ENCODE assay signal across 9 mouse cellular contexts in genomic region chrX:60893720-60894543, GRCm38 (mm10). TPM values are rescaled to one million over a fixed set of nuclear protein-coding genes. Genes with fewer than 3 reads are reported as not detected.
DNase-seq lines count a peak whose midpoint lies in the region; ATAC-seq and TF ChIP-seq lines count a peak whose summit lies in the region.
"Had no signal": no experiment of that assay in that cellular context is flagged by ENCODE, and none has a peak within 500 bp of the region (broad histone marks: within the 10 kb centered on the region; RNA-seq: fewer than 3 reads in every experiment).

No protein-coding gene starts in this region.

- H3K27me3 ChIP-seq in embryonic facial prominence, embryonic 12.5 days, result peaks cover 58% of the 10 kb centered on the region
- peaks cover 64% of the 10 kb centered on the region for H3K27me3 ChIP-seq in intestine, embryonic 16.5 days (replicated peaks; ENCODE audit: control insufficient read depth, insufficient read depth, low read length)

- H3K4me1 ChIP-seq in embryonic facial prominence, embryonic 12.5 days, result no peaks in the 10 kb centered on the region
- H3K4me1 ChIP-seq in intestine, embryonic 16.5 days (ENCODE audit: control insufficient read depth, insufficient read depth, low read length), result no peaks in the 10 kb centered on the region; the same call in 1 of the 2 replicates

- no peak for ATAC-seq in embryonic facial prominence, embryonic 12.5 days (ENCODE audit: insufficient number of reproducible peaks, insufficient read depth, low FRiP score, low TSS enrichment)
- ATAC-seq in intestine, embryonic 16.5 days, result no peak
- ATAC-seq: Patski had no signal

- H3K4me3 ChIP-seq in layer of hippocampus, adult 2 months, result peak overlapping the region; percentile 34; the same call in 1 of the 2 replicates
- H3K4me3 ChIP-seq in embryonic facial prominence, embryonic 12.5 days, result peak overlapping the region; percentile 41
- H3K4me3 ChIP-seq in intestine, embryonic 16.5 days (ENCODE audit: low read length), result peak overlapping the region; percentile 49

- WGBS in embryonic facial prominence, embryonic 12.5 days, result 32% methylated on average over 50 of the region's 59 CpGs
- 20% methylated on average over 44 of the region's 59 CpGs for WGBS in intestine, embryonic 16.5 days

- H3K9me3 ChIP-seq in embryonic facial prominence, embryonic 12.5 days, result no peaks in the 10 kb centered on the region
- no peaks in the 10 kb centered on the region for H3K9me3 ChIP-seq in intestine, embryonic 16.5 days (ENCODE audit: control insufficient read depth, low read length)

- H3K27ac ChIP-seq in layer of hippocampus, adult 2 months, result no peak overlapping the region
- H3K27ac ChIP-seq in embryonic facial prominence, embryonic 12.5 days, result no peak overlapping the region
- no peak overlapping the region for H3K27ac ChIP-seq in intestine, embryonic 16.5 days (ENCODE audit: low read length)

- no peak overlapping the region for H3K9ac ChIP-seq in embryonic facial prominence, embryonic 12.5 days
- H3K9ac ChIP-seq in intestine, embryonic 16.5 days (ENCODE audit: low read depth, low read length), result no peak overlapping the region

- no peaks in the 10 kb centered on the region for H3K36me3 ChIP-seq in embryonic facial prominence, embryonic 12.5 days
- no peaks in the 10 kb centered on the region for H3K36me3 ChIP-seq in intestine, embryonic 16.5 days (ENCODE audit: control insufficient read depth, insufficient read depth, low read length)

- peak overlapping the region; percentile 62 for H3K4me2 ChIP-seq in embryonic facial prominence, embryonic 12.5 days (replicated peaks)
- H3K4me2 ChIP-seq in intestine, embryonic 16.5 days (ENCODE audit: low read depth, low read length), result peak overlapping the region; percentile 69

- no peak for TF ChIP-seq CTCF in layer of hippocampus, adult 2 months (conservative IDR thresholded peaks at IDR 0.05)

- no peak for DNase-seq in layer of hippocampus, adult 2 months (ENCODE audit: low spot score in 2 of 2)
- DNase-seq in layer of hippocampus, adult 9-11 months, result no peak
- peak; percentile 39 for DNase-seq in retina, embryonic 14.5 days (ENCODE audit: low spot score)
- no peak for DNase-seq in left cerebral cortex, adult 18-20 months (ENCODE audit: low spot score in 2 of 2)
- no peak for DNase-seq in ovary, postnatal 14 days (ENCODE audit: low spot score)
- DNase-seq in layer of hippocampus, adult 18-20 months (ENCODE audit: low spot score in 2 of 2), result no peak

RNA-seq across cellular contexts. Expression of gene Sox3, which starts 0.7 kb away (rescaled TPM):
- total RNA-seq in layer of hippocampus, adult 2 months (2021), result 1 to 10 TPM; 1.0 to 2.2 TPM
- 0.47 and 0.74 TPM in 2 replicates for polyA plus RNA-seq in embryonic facial prominence, embryonic 12.5 days (2016; fragmentation: Nextera tagmentation; extraction: Ambion mirVana)
- polyA plus RNA-seq in intestine, embryonic 16.5 days (2015; fragmentation: Nextera tagmentation; extraction: Ambion mirVana), result not detected in 2 replicates
- total RNA-seq in left cerebral cortex, adult 18-20 months (2021), result 1 to 10 TPM; 1.3 to 1.4 TPM
- 1 to 10 TPM; 1.6 to 1.7 TPM for total RNA-seq in layer of hippocampus, adult 18-20 months (2021)
- polyA plus RNA-seq: Patski had no signal
